ENCODE assay signal across 1 mouse cellular context in genomic region chr15:103237295-103237694, GRCm38 (mm10).
TF ChIP-seq lines count a peak whose summit lies in the region.

No protein-coding gene starts in this region.

TF ChIP-seq in CH12.LX, 34 proteins besides CTCF, POLR2A, EP300 and RAD21:
- no peak for TF ChIP-seq USF2 (conservative IDR thresholded peaks at IDR 0.05; ENCODE audit: low read depth, low read length)
- 0 out of 2 replicates have a peak, but pooled peaks have one; percentile 23 for TF ChIP-seq TBP (conservative IDR thresholded peaks at IDR 0.05; ENCODE audit: low read depth, low read length)
- no peak for TF ChIP-seq UBTF (IDR thresholded peaks at IDR 0.05; ENCODE audit: low read depth, low read length)
- no peak for TF ChIP-seq E2F4 (IDR thresholded peaks at IDR 0.05; ENCODE audit: insufficient replicate concordance, low read depth, low read length)
- no peak for TF ChIP-seq MAX (IDR thresholded peaks at IDR 0.05; ENCODE audit: low read length)
- TF ChIP-seq ETS1 (conservative IDR thresholded peaks at IDR 0.05; ENCODE audit: low read depth, low read length): no peak
- no peak for TF ChIP-seq JUN (IDR thresholded peaks at IDR 0.05; ENCODE audit: insufficient read depth, low read depth, low read length)
- 0 out of 2 replicates have a peak, but pooled peaks have one; percentile 24 for TF ChIP-seq CHD2 (IDR thresholded peaks at IDR 0.05; ENCODE audit: low read length)
- no peak for TF ChIP-seq IRF4 (IDR thresholded peaks at IDR 0.05; ENCODE audit: low read depth, low read length)
- peak; percentile 50; the same call in 1 of the 2 replicates for TF ChIP-seq ZNF384 (IDR thresholded peaks at IDR 0.05; ENCODE audit: low read depth, low read length)
- TF ChIP-seq POLR2AphosphoS2 (IDR thresholded peaks at IDR 0.05; ENCODE audit: low read depth, low read length): no peak
- no peak for TF ChIP-seq GABPA (IDR thresholded peaks at IDR 0.05; ENCODE audit: insufficient replicate concordance, low read depth, low read length)
- peak; percentile 59; the same call in 1 of the 2 replicates for TF ChIP-seq MXI1 (IDR thresholded peaks at IDR 0.05; ENCODE audit: low read depth, low read length)
- TF ChIP-seq ZMIZ1 (IDR thresholded peaks at IDR 0.05; ENCODE audit: low read depth, low read length): no peak
- TF ChIP-seq NRF1 (IDR thresholded peaks at IDR 0.05; ENCODE audit: low read depth, low read length): no peak
- TF ChIP-seq RCOR1 (conservative IDR thresholded peaks at IDR 0.05; ENCODE audit: low read depth, low read length): no peak
- TF ChIP-seq ZKSCAN1 (IDR thresholded peaks at IDR 0.05; ENCODE audit: borderline replicate concordance, low read depth, low read length): no peak
- no peak for TF ChIP-seq JUND (conservative IDR thresholded peaks at IDR 0.05; ENCODE audit: low read depth, low read length)
- no peak for TF ChIP-seq NELFE (IDR thresholded peaks at IDR 0.05; ENCODE audit: low read depth, low read length)
- no peak for TF ChIP-seq MAFK (IDR thresholded peaks at IDR 0.05; ENCODE audit: insufficient replicate concordance, low read length)
- no peak for TF ChIP-seq PAX5 (IDR thresholded peaks at IDR 0.05; ENCODE audit: low read length)
- TF ChIP-seq BHLHE40 (IDR thresholded peaks at IDR 0.05; ENCODE audit: low read depth, low read length): no peak
- no peak for TF ChIP-seq ZC3H11A (IDR thresholded peaks at IDR 0.05; ENCODE audit: low read depth, low read length)
- TF ChIP-seq MYC (IDR thresholded peaks at IDR 0.05; ENCODE audit: low read depth, low read length): 0 out of 2 replicates have a peak, but pooled peaks have one; percentile 19
- no peak for TF ChIP-seq USF1 (IDR thresholded peaks at IDR 0.05; ENCODE audit: low read depth, low read length)
- peak; percentile 45 for TF ChIP-seq SIN3A (IDR thresholded peaks at IDR 0.05; ENCODE audit: low read length)
- TF ChIP-seq MEF2A (IDR thresholded peaks at IDR 0.05; ENCODE audit: borderline replicate concordance, low read depth, low read length): no peak
- no peak for TF ChIP-seq SMC3 (IDR thresholded peaks at IDR 0.05; ENCODE audit: low read depth, low read length)
- no peak for TF ChIP-seq ELF1 (IDR thresholded peaks at IDR 0.05; ENCODE audit: low read depth, low read length)
- TF ChIP-seq CHD1 (IDR thresholded peaks at IDR 0.05; ENCODE audit: low read depth, low read length): no peak
- no peak for TF ChIP-seq HCFC1 (IDR thresholded peaks at IDR 0.05; ENCODE audit: low read depth, low read length)
- no peak for TF ChIP-seq KAT2A (IDR thresholded peaks at IDR 0.05; ENCODE audit: insufficient replicate concordance, low read length)
- TF ChIP-seq MAZ (IDR thresholded peaks at IDR 0.05; ENCODE audit: low read depth, low read length): no peak
- TF ChIP-seq TCF12 (IDR thresholded peaks at IDR 0.05; ENCODE audit: low read depth, low read length): no peak
